Comparison of ENCODE assay signal across 7 mouse cellular contexts in genomic region chrX:134913234-134913936, GRCm38 (mm10). TPM values are rescaled to one million over a fixed set of nuclear protein-coding genes. Genes with fewer than 3 reads are reported as not detected.
A peak's percentile ranks its signal among the peaks of the same experiment; 100 is the strongest.
DNase-seq lines count a peak whose midpoint lies in the region; ATAC-seq lines count a peak whose summit lies in the region.

No protein-coding gene starts in this region.

- no peaks in the 10 kb centered on the region; the same call in 1 of the 2 replicates for H3K27me3 ChIP-seq in midbrain, embryonic 11.5 days (ENCODE audit: control insufficient read depth, insufficient read depth, low read length)
- H3K27me3 ChIP-seq in midbrain, embryonic 13.5 days: no peaks in the 10 kb centered on the region
- H3K27me3 ChIP-seq in liver, embryonic 15.5 days: no peaks in the 10 kb centered on the region; the same call in 1 of the 2 replicates
- no peaks in the 10 kb centered on the region for H3K27me3 ChIP-seq in stomach, embryonic 14.5 days (ENCODE audit: control insufficient read depth, insufficient read depth, low read length)

- ATAC-seq in midbrain, embryonic 11.5 days (ENCODE audit: low FRiP score): no peak
- ATAC-seq in midbrain, embryonic 13.5 days: no peak
- ATAC-seq in liver, embryonic 15.5 days (ENCODE audit: insufficient read depth): no peak
- peak; percentile 63; the same call in 1 of the 2 replicates for ATAC-seq in stomach, embryonic 14.5 days (ENCODE audit: insufficient number of reproducible peaks, insufficient read depth, low FRiP score, low read depth)

- H3K9ac ChIP-seq in midbrain, embryonic 11.5 days (ENCODE audit: low read length): no peak overlapping the region
- no peak overlapping the region for H3K9ac ChIP-seq in midbrain, embryonic 13.5 days (replicated peaks)
- no peak overlapping the region for H3K9ac ChIP-seq in liver, embryonic 15.5 days
- H3K9ac ChIP-seq in stomach, embryonic 14.5 days (replicated peaks; ENCODE audit: low read depth, low read length): no peak overlapping the region

- no peaks in the 10 kb centered on the region for H3K36me3 ChIP-seq in midbrain, embryonic 11.5 days (ENCODE audit: control insufficient read depth, insufficient read depth, low read length)
- no peaks in the 10 kb centered on the region for H3K36me3 ChIP-seq in midbrain, embryonic 13.5 days
- no peaks in the 10 kb centered on the region for H3K36me3 ChIP-seq in liver, embryonic 15.5 days (replicated peaks)
- no peaks in the 10 kb centered on the region for H3K36me3 ChIP-seq in stomach, embryonic 14.5 days (ENCODE audit: control insufficient read depth, insufficient read depth, low read length)

- H3K4me2 ChIP-seq in midbrain, embryonic 11.5 days: no peak overlapping the region
- no peak overlapping the region for H3K4me2 ChIP-seq in midbrain, embryonic 13.5 days (replicated peaks)
- H3K4me2 ChIP-seq in liver, embryonic 15.5 days: peak overlapping the region; percentile 30; the same call in 1 of the 2 replicates
- no peak overlapping the region for H3K4me2 ChIP-seq in stomach, embryonic 14.5 days (replicated peaks; ENCODE audit: low read depth, low read length)

- DNase-seq in midbrain, embryonic 11.5 days (ENCODE audit: low spot score, missing footprints): peak; percentile 90
- peak; percentile 12 for DNase-seq in Muller cell, postnatal 12 days (ENCODE audit: inconsistent ontology term)
- peak; percentile 70 for DNase-seq in c-Kit-positive CD71-positive TER-119-positive erythroid progenitor cells, embryonic 14.5 days (ENCODE audit: low spot score)
- DNase-seq in heart, postnatal 25 days (ENCODE audit: low spot score): peak; percentile 1

- intact Hi-C loops in heart, postnatal 25 days (cut with DNase I): loop anchor here (1.0 to 5.0 kb wide), 3 partner anchors 167 to 266 kb away; no protein-coding TSS in a partner anchor

- H3K4me1 ChIP-seq in midbrain, embryonic 11.5 days (ENCODE audit: control insufficient read depth, insufficient read depth, low read length): no peaks in the 10 kb centered on the region
- H3K4me1 ChIP-seq in midbrain, embryonic 13.5 days (replicated peaks): no peaks in the 10 kb centered on the region
- peaks cover 17% of the 10 kb centered on the region for H3K4me1 ChIP-seq in liver, embryonic 15.5 days (replicated peaks)
- H3K4me1 ChIP-seq in stomach, embryonic 14.5 days (ENCODE audit: control insufficient read depth, insufficient read depth, low read length): no peaks in the 10 kb centered on the region

- H3K4me3 ChIP-seq in midbrain, embryonic 11.5 days (ENCODE audit: low read depth, low read length): no peak overlapping the region
- no peak overlapping the region for H3K4me3 ChIP-seq in midbrain, embryonic 13.5 days (replicated peaks)
- no peak overlapping the region for H3K4me3 ChIP-seq in liver, embryonic 15.5 days (replicated peaks)
- no peak overlapping the region for H3K4me3 ChIP-seq in stomach, embryonic 14.5 days (ENCODE audit: low read depth, low read length)

- no peak overlapping the region for H3K27ac ChIP-seq in midbrain, embryonic 11.5 days (ENCODE audit: low read depth, low read length)
- no peak overlapping the region for H3K27ac ChIP-seq in midbrain, embryonic 13.5 days
- no peak overlapping the region for H3K27ac ChIP-seq in liver, embryonic 15.5 days (replicated peaks)
- peak overlapping the region; percentile 18; the same call in 1 of the 2 replicates for H3K27ac ChIP-seq in stomach, embryonic 14.5 days (ENCODE audit: low read length)

- 47% methylated on average over 4 of the region's 4 CpGs for WGBS in midbrain, embryonic 11.5 days
- 47% methylated on average over 4 of the region's 4 CpGs for WGBS in midbrain, embryonic 13.5 days
- WGBS in liver, embryonic 15.5 days (ENCODE audit: insufficient replicate concordance): 12% methylated on average over 4 of the region's 4 CpGs
- 23% methylated on average over 4 of the region's 4 CpGs for WGBS in stomach, embryonic 14.5 days

- H3K9me3 ChIP-seq in midbrain, embryonic 11.5 days (ENCODE audit: control insufficient read depth, low read length): no peaks in the 10 kb centered on the region
- no peaks in the 10 kb centered on the region for H3K9me3 ChIP-seq in midbrain, embryonic 13.5 days
- H3K9me3 ChIP-seq in liver, embryonic 15.5 days (replicated peaks): no peaks in the 10 kb centered on the region
- no peaks in the 10 kb centered on the region for H3K9me3 ChIP-seq in stomach, embryonic 14.5 days (ENCODE audit: control insufficient read depth, low read depth, low read length)

RNA-seq across cellular contexts. Expression of gene Nxf2, which starts 51.2 kb away (rescaled TPM):
- polyA plus RNA-seq in midbrain, embryonic 11.5 days (2014; fragmentation: Nextera tagmentation; extraction: Ambion mirVana): 0.45 and 0.80 TPM in 2 replicates
- 0.15 and 0.39 TPM in 2 replicates for polyA plus RNA-seq in midbrain, embryonic 13.5 days (2015; fragmentation: Nextera tagmentation; extraction: Ambion mirVana)
- not detected for total RNA-seq in heart, postnatal 25 days (2021)
- 0.13 and 0.14 TPM in 2 replicates for polyA plus RNA-seq in liver, embryonic 15.5 days (2015; fragmentation: Nextera tagmentation; extraction: Ambion mirVana)
- polyA plus RNA-seq in stomach, embryonic 14.5 days (2014; fragmentation: Nextera tagmentation; extraction: Ambion mirVana): 0.78 and 0.81 TPM in 2 replicates

Comparison
In these comparisons a context has a peak if more than half of its experiments do, and no peak if none do; other contexts are left out.
1. DNase-seq: peak in every context shown above with its lines; median percentile 90 in midbrain, embryonic 11.5 days; 70 in c-Kit-positive CD71-positive TER-119-positive erythroid progenitor cells, embryonic 14.5 days; 12 in Muller cell, postnatal 12 days; 1 in heart, postnatal 25 days.